Mouse (Mus musculus): ENCODE results near the gene Mtus2.

GRCm38 (mm10) chr5:148146200-148146823, 189.2 kb downstream of the Mtus2 start:
- TF ChIP-seq POLR2A (IDR thresholded peaks at IDR 0.05; ENCODE audit: low read depth, low read length) (no peak), CTCF (IDR thresholded peaks at IDR 0.05; ENCODE audit: extremely low read depth, insufficient read depth, insufficient read length, insufficient replicate concordance) (no peak)
